Mouse (Mus musculus) neural tube, embryonic 11.5 days (tissue): Measurements from ENCODE around the gene Bbx. TPM values are rescaled to one million over a fixed set of nuclear protein-coding genes. Genes with fewer than 3 reads are reported as not detected.

ENCODE experiments used
- ATAC-seq: fragments of 200-750 bp; cut with Nextera tagmentation; 2 replicates; pipeline ENCODE4 v1.8.0; 2017; ENCODE audit warnings: moderate number of reproducible peaks, mild to moderate bottlenecking, moderate TSS enrichment, moderate library complexity; ENCODE audit not compliant: insufficient read depth, low FRiP score, low TSS enrichment
- DNase-seq: peaks from one replicate; pipeline ENCODE4 v3.0.0-alpha.2; 2015; ENCODE audit warnings: low spot score
- H3K27ac ChIP-seq: fragments of 300-500 bp; sonication (generic); 2 replicates; pipeline ENCODE4 v1.5.1; 2014; ENCODE audit warnings: low read depth, mild to moderate bottlenecking, low read length
- H3K27me3 ChIP-seq: fragments of 300-500 bp; sonication (generic); 2 replicates; pipeline ENCODE4 v1.6.1; 2014; ENCODE audit warnings: mild to moderate bottlenecking, low read length, mixed read lengths; ENCODE audit not compliant: control insufficient read depth, insufficient read depth
- H3K36me3 ChIP-seq: fragments of 300-500 bp; sonication (generic); 2 replicates; pipeline ENCODE4 v1.6.1; 2014; ENCODE audit warnings: mild to moderate bottlenecking, low read length, moderate library complexity, mixed read lengths; ENCODE audit not compliant: control insufficient read depth, insufficient read depth
- H3K4me1 ChIP-seq: fragments of 300-500 bp; sonication (generic); 2 replicates; pipeline ENCODE4 v1.6.1; 2014; ENCODE audit warnings: low read length, mixed read lengths; ENCODE audit not compliant: control insufficient read depth, insufficient read depth
- H3K4me2 ChIP-seq: fragments of 300-500 bp; sonication (generic); 2 replicates; pipeline ENCODE4 v1.6.1; 2014; ENCODE audit warnings: low read depth, mild to moderate bottlenecking, moderate library complexity
- H3K4me3 ChIP-seq: fragments of 300-500 bp; sonication (generic); 2 replicates; pipeline ENCODE4 v1.5.1; 2014; ENCODE audit warnings: low read depth, low read length
- H3K9ac ChIP-seq: fragments of 300-500 bp; sonication (generic); 2 replicates; pipeline ENCODE4 v1.6.1; 2014; ENCODE audit warnings: mild to moderate bottlenecking, low read length
- H3K9me3 ChIP-seq: fragments of 300-500 bp; sonication (generic); 2 replicates; pipeline ENCODE4 v1.6.1; 2016; ENCODE audit warnings: low read length; ENCODE audit not compliant: control insufficient read depth
- WGBS: fragments of 180-500 bp; shearing (Covaris S2); extraction: QIAGEN DNeasy Blood & Tissue Kit; methylation state at CpG from one replicate; pipeline ENCODE4 v1.1.7; 2014; 5-methylcytosine and 5-hydroxymethylcytosine counted together
- polyA plus RNA-seq: library from polyadenylated mRNA; unstranded; fragments of >200 nt; fragmentation: Nextera tagmentation; extraction: Ambion mirVana; gene quantifications from 2 replicates; pipeline ENCODE4 v1.2.1, GENCODE M21; 2014

Bbx gene
- polyA plus RNA-seq, 1 experiment from 2014 or later, result 24.0 TPM

- H3K4me2 ChIP-seq, result no peak overlapping the region
- no peaks in the 10 kb centered on the region for H3K9me3 ChIP-seq
- H3K4me3 ChIP-seq, result no peak overlapping the region
- ATAC-seq (no peak), DNase-seq (no peak)
- H3K4me1 ChIP-seq, result no peaks in the 10 kb centered on the region
- H3K27me3 ChIP-seq, result no peaks in the 10 kb centered on the region
- H3K36me3 ChIP-seq, result no peaks in the 10 kb centered on the region; the same call in 1 of the 2 replicates
- no peak overlapping the region for H3K27ac ChIP-seq
- WGBS, result 86% methylated on average over 8 of the region's 8 CpGs
- no peak overlapping the region for H3K9ac ChIP-seq
Measured at GRCm38 (mm10) chr16:50220734-50221501, 211.3 kb downstream of the Bbx start.

- H3K27ac ChIP-seq, result no peak overlapping the region
- ATAC-seq, result no peak
- H3K27me3 ChIP-seq, result no peaks in the 10 kb centered on the region
Measured at GRCm38 (mm10) chr16:50217084-50217483, 215.1 kb downstream of the Bbx start.

GRCm38 (mm10) chr16:50211727-50212126 lies 220.5 kb downstream of the Bbx start:
- no peak overlapping the region for H3K4me2 ChIP-seq
- H3K4me3 ChIP-seq, result no peak overlapping the region
- WGBS, result 89% methylated on average over 4 of the region's 4 CpGs
- H3K27me3 ChIP-seq, result no peaks in the 10 kb centered on the region
- DNase-seq, result no peak
- no peaks in the 10 kb centered on the region for H3K36me3 ChIP-seq
- H3K9me3 ChIP-seq, result no peaks in the 10 kb centered on the region
- no peaks in the 10 kb centered on the region for H3K4me1 ChIP-seq
- no peak overlapping the region for H3K27ac ChIP-seq
- no peak for ATAC-seq
- no peak overlapping the region for H3K9ac ChIP-seq

More at GRCm38 (mm10) chr16:50217084-50217483, 215.1 kb downstream of the Bbx start:
- Histone ChIP-seq H3K4me2 (no peak overlapping the region), H3K36me3 (no peaks in the 10 kb centered on the region), H3K4me3 (no peak overlapping the region), H3K9me3 (no peaks in the 10 kb centered on the region), H3K4me1 (no peaks in the 10 kb centered on the region), H3K9ac (no peak overlapping the region)
- no peak for DNase-seq

GRCm38 (mm10) chr16:50211231-50211630 lies 221.0 kb downstream of the Bbx start:
- DNase-seq, result no peak
- no peak overlapping the region for H3K4me2 ChIP-seq
- no peak overlapping the region for H3K9ac ChIP-seq
- no peaks in the 10 kb centered on the region for H3K27me3 ChIP-seq
- H3K9me3 ChIP-seq, result no peaks in the 10 kb centered on the region
- ATAC-seq, result no peak
- no peaks in the 10 kb centered on the region for H3K36me3 ChIP-seq
- WGBS, result 83% methylated on average over 6 of the region's 6 CpGs
- H3K4me1 ChIP-seq, result no peaks in the 10 kb centered on the region
- no peak overlapping the region for H3K4me3 ChIP-seq
- H3K27ac ChIP-seq, result no peak overlapping the region

GRCm38 (mm10) chr16:50210742-50211141 lies 221.4 kb downstream of the Bbx start:
- H3K4me2 ChIP-seq, result no peak overlapping the region
- 95% methylated on average over 2 of the region's 2 CpGs for WGBS

GRCm38 (mm10) chr16:50204944-50205343 lies 227.2 kb downstream of the Bbx start:
- ATAC-seq, result no peak

More at GRCm38 (mm10) chr16:50210742-50211141, 221.4 kb downstream of the Bbx start:
- ATAC-seq, result no peak
- H3K4me3 ChIP-seq, result no peak overlapping the region
- DNase-seq, result no peak
- H3K9me3 ChIP-seq, result no peaks in the 10 kb centered on the region
- no peaks in the 10 kb centered on the region for H3K4me1 ChIP-seq
- no peaks in the 10 kb centered on the region for H3K36me3 ChIP-seq
- no peaks in the 10 kb centered on the region for H3K27me3 ChIP-seq
- H3K9ac ChIP-seq, result no peak overlapping the region
- H3K27ac ChIP-seq, result no peak overlapping the region

GRCm38 (mm10) chr16:50201546-50202151 lies 230.5 kb downstream of the Bbx start:
- no peak for DNase-seq
- Histone ChIP-seq H3K9ac (no peak overlapping the region), H3K27me3 (no peaks in the 10 kb centered on the region), H3K4me1 (no peaks in the 10 kb centered on the region), H3K27ac (no peak overlapping the region), H3K4me2 (no peak overlapping the region), H3K9me3 (no peaks in the 10 kb centered on the region), H3K4me3 (no peak overlapping the region), H3K36me3 (0 out of 2 replicates have a peak, but pooled peaks cover 2% of the 10 kb centered on the region)
- ATAC-seq, result no peak
- 86% methylated on average over 7 of the region's 7 CpGs for WGBS

More at GRCm38 (mm10) chr16:50204944-50205343, 227.2 kb downstream of the Bbx start:
- H3K9ac ChIP-seq, result no peak overlapping the region
- H3K4me3 ChIP-seq, result no peak overlapping the region
- WGBS, result 82% methylated on average over 3 of the region's 3 CpGs
- no peaks in the 10 kb centered on the region for H3K9me3 ChIP-seq
- 0 out of 2 replicates have a peak, but pooled peaks cover 2% of the 10 kb centered on the region for H3K36me3 ChIP-seq
- H3K4me1 ChIP-seq, result no peaks in the 10 kb centered on the region
- H3K27me3 ChIP-seq, result no peaks in the 10 kb centered on the region
- no peak for DNase-seq
- H3K4me2 ChIP-seq, result no peak overlapping the region
- H3K27ac ChIP-seq, result no peak overlapping the region

- ATAC-seq (no peak), DNase-seq (no peak)
- WGBS, result 96% methylated on average over 15 of the region's 15 CpGs
- H3K4me3 ChIP-seq, result no peak overlapping the region
- H3K4me1 ChIP-seq, result no peaks in the 10 kb centered on the region
- 0 out of 2 replicates have a peak, but pooled peaks cover 2% of the 10 kb centered on the region for H3K36me3 ChIP-seq
- no peak overlapping the region for H3K27ac ChIP-seq
- H3K4me2 ChIP-seq, result no peak overlapping the region
- H3K9ac ChIP-seq, result no peak overlapping the region
- no peaks in the 10 kb centered on the region for H3K9me3 ChIP-seq
- H3K27me3 ChIP-seq, result no peaks in the 10 kb centered on the region
Measured at GRCm38 (mm10) chr16:50200214-50200613, 232.0 kb downstream of the Bbx start.

- DNase-seq (no peak), ATAC-seq (no peak)
- no peaks in the 10 kb centered on the region for H3K27me3 ChIP-seq
- no peaks in the 10 kb centered on the region for H3K4me1 ChIP-seq
- no peak overlapping the region for H3K4me3 ChIP-seq
- no peaks in the 10 kb centered on the region for H3K9me3 ChIP-seq
- no peak overlapping the region for H3K4me2 ChIP-seq
- no peak overlapping the region for H3K27ac ChIP-seq
- H3K36me3 ChIP-seq, result 0 out of 2 replicates have a peak, but pooled peaks cover 2% of the 10 kb centered on the region
- H3K9ac ChIP-seq, result no peak overlapping the region
- 53% methylated on average over 4 of the region's 4 CpGs for WGBS
Measured at GRCm38 (mm10) chr16:50196118-50196517, 236.1 kb downstream of the Bbx start.
